Mouse (Mus musculus) MEL (cell line): ENCODE measurements around the gene 1700010B08Rik. TPM values are rescaled to one million over a fixed set of nuclear protein-coding genes. Genes with fewer than 3 reads are reported as not detected.

Source experiments
- DNase-seq: peaks from one replicate; pipeline ENCODE4 v3.0.0; 2011; ENCODE audit warnings: low read depth, low spot score
- H3K27ac ChIP-seq: 2 replicates; pipeline ENCODE4 v1.5.1; 2012; ENCODE audit warnings: low read depth, mild to moderate bottlenecking, control low read depth, low read length, moderate library complexity; ENCODE audit not compliant: control insufficient read depth
- H3K27me3 ChIP-seq, 2 experiments: fragments of 150-350 bp in 1 of 2; sonication (generic) in 1 of 2; 2 replicates each; pipeline ENCODE4 v1.6.1; 2012; ENCODE audit warnings: low read length in 2 of 2, mild to moderate bottlenecking in 2 of 2, improper control_type of control experiment in 1 of 2, moderate library complexity in 1 of 2; ENCODE audit not compliant: insufficient read depth in 2 of 2, control insufficient read depth in 1 of 2
- H3K36me3 ChIP-seq, 2 experiments: 2 replicates each; pipeline ENCODE4 v1.6.1; 2012 to 2014; ENCODE audit warnings: low read length in 2 of 2, improper control_type of control experiment in 1 of 2, inconsistent platforms in 1 of 2, mild to moderate bottlenecking in 1 of 2; ENCODE audit not compliant: insufficient read depth in 2 of 2, control insufficient read depth in 1 of 2
- H3K4me1 ChIP-seq, 2 experiments: fragments of 150-350 bp in 1 of 2; sonication (generic) in 1 of 2; 2 replicates each; pipeline ENCODE4 v1.6.1; 2012; ENCODE audit warnings: low read length in 2 of 2, improper control_type of control experiment in 1 of 2, mild to moderate bottlenecking in 1 of 2; ENCODE audit not compliant: insufficient read depth in 2 of 2, control insufficient read depth in 1 of 2
- H3K4me3 ChIP-seq, 2 experiments: fragments of 150-350 bp in 1 of 2; sonication (generic) in 1 of 2; 2 replicates each; pipeline ENCODE4 v1.5.1; 2012; ENCODE audit warnings: low read depth in 2 of 2, low read length in 2 of 2, mild to moderate bottlenecking in 2 of 2, moderate library complexity in 2 of 2, control low read depth in 1 of 2, improper control_type of control experiment in 1 of 2; ENCODE audit not compliant: control insufficient read depth in 1 of 2, insufficient read depth in 1 of 2
- H3K79me2 ChIP-seq: 2 replicates; pipeline ENCODE4 v1.6.1; 2012; ENCODE audit warnings: mild to moderate bottlenecking, low read length, moderate library complexity; ENCODE audit not compliant: control insufficient read depth, poor library complexity, insufficient read depth
- H3K9ac ChIP-seq: 2 replicates; pipeline ENCODE4 v1.6.1; 2012; ENCODE audit warnings: low read depth, mild to moderate bottlenecking, control low read depth, low read length, moderate library complexity; ENCODE audit not compliant: control insufficient read depth, poor library complexity, severe bottlenecking
- H3K9me3 ChIP-seq: fragments of 150-350 bp; sonication (generic); replicated peaks from 2 replicates; pipeline ENCODE4 v1.6.1; 2012; ENCODE audit warnings: mild to moderate bottlenecking, low read length, improper control_type of control experiment, moderate library complexity; ENCODE audit not compliant: insufficient read depth
- CHD1 ChIP-seq: IDR thresholded peaks from 2 replicates; pipeline ENCODE4 v1.6.1; 2012; ENCODE audit warnings: low read depth, mild to moderate bottlenecking, inconsistent platforms, low read length, improper control_type of control experiment
- CHD2 ChIP-seq: IDR thresholded peaks from 2 replicates; pipeline ENCODE4 v1.6.1; 2011; ENCODE audit warnings: low read length, improper control_type of control experiment
- E2F4 ChIP-seq: IDR thresholded peaks from 2 replicates; pipeline ENCODE4 v1.6.1; 2011; ENCODE audit warnings: low read depth, low read length, improper control_type of control experiment, borderline replicate concordance
- ELF1 ChIP-seq: IDR thresholded peaks from 2 replicates; pipeline ENCODE4 v1.6.1; 2014; ENCODE audit warnings: low read depth, mild to moderate bottlenecking, inconsistent platforms, low read length, improper control_type of control experiment, moderate library complexity
- EP300 ChIP-seq, 2 experiments: IDR thresholded peaks; 2 replicates each; pipeline ENCODE4 v1.6.1; 2011; ENCODE audit warnings: improper control_type of control experiment in 2 of 2, low read length in 2 of 2, low read depth in 1 of 2, mild to moderate bottlenecking in 1 of 2
- GATA1 ChIP-seq: IDR thresholded peaks from 2 replicates; pipeline ENCODE4 v1.6.1; 2011; ENCODE audit warnings: low read depth, low read length, improper control_type of control experiment
- MAZ ChIP-seq: IDR thresholded peaks from 2 replicates; pipeline ENCODE4 v1.6.1; 2012; ENCODE audit warnings: low read depth, mild to moderate bottlenecking, inconsistent platforms, low read length, improper control_type of control experiment
- MEF2A ChIP-seq: IDR thresholded peaks from 2 replicates; pipeline ENCODE4 v1.6.1; 2014; ENCODE audit warnings: low read depth, mild to moderate bottlenecking, inconsistent platforms, low read length, improper control_type of control experiment; ENCODE audit not compliant: poor library complexity, insufficient replicate concordance, severe bottlenecking; ENCODE audit errors: extremely low read depth
- MXI1 ChIP-seq: IDR thresholded peaks from 2 replicates; pipeline ENCODE4 v1.6.1; 2011; ENCODE audit warnings: mild to moderate bottlenecking, low read depth, low read length, improper control_type of control experiment
- MYC ChIP-seq: IDR thresholded peaks from 2 replicates; pipeline ENCODE4 v1.6.1; 2011; ENCODE audit warnings: low read depth, mild to moderate bottlenecking, low read length, improper control_type of control experiment, moderate library complexity
- NELFE ChIP-seq: IDR thresholded peaks from 2 replicates; pipeline ENCODE4 v1.6.1; 2011; ENCODE audit warnings: low read depth, low read length, improper control_type of control experiment
- NRF1 ChIP-seq: IDR thresholded peaks from 2 replicates; pipeline ENCODE4 v1.6.1; 2014; ENCODE audit warnings: low read depth, mild to moderate bottlenecking, inconsistent platforms, low read length, improper control_type of control experiment, moderate library complexity; ENCODE audit not compliant: poor library complexity, insufficient read depth, severe bottlenecking
- POLR2AphosphoS5 ChIP-seq: IDR thresholded peaks from 2 replicates; pipeline ENCODE4 v1.6.1; 2012; ENCODE audit warnings: low read depth, borderline replicate concordance, mild to moderate bottlenecking, inconsistent platforms, low read length, moderate library complexity, mixed read lengths
- RCOR1 ChIP-seq: IDR thresholded peaks from 2 replicates; pipeline ENCODE4 v1.6.1; 2012; ENCODE audit warnings: low read depth, mild to moderate bottlenecking, inconsistent platforms, low read length, improper control_type of control experiment
- SIN3A ChIP-seq: IDR thresholded peaks from 2 replicates; pipeline ENCODE4 v1.6.1; 2012; ENCODE audit warnings: low read length, improper control_type of control experiment, inconsistent platforms
- SMC3 ChIP-seq: IDR thresholded peaks from 2 replicates; pipeline ENCODE4 v1.6.1; 2011; ENCODE audit warnings: low read depth, low read length, improper control_type of control experiment
- TAL1 ChIP-seq: IDR thresholded peaks from 2 replicates; pipeline ENCODE4 v1.6.1; 2012; ENCODE audit warnings: mild to moderate bottlenecking, inconsistent platforms, low read length, moderate library complexity, mixed read lengths
- TCF12 ChIP-seq: IDR thresholded peaks from 2 replicates; pipeline ENCODE4 v1.6.1; 2014; ENCODE audit warnings: low read depth, mild to moderate bottlenecking, inconsistent platforms, low read length, improper control_type of control experiment, moderate library complexity
- UBTF ChIP-seq: IDR thresholded peaks from 2 replicates; pipeline ENCODE4 v1.6.1; 2012; ENCODE audit warnings: low read depth, mild to moderate bottlenecking, inconsistent platforms, low read length, improper control_type of control experiment, moderate library complexity, borderline replicate concordance; ENCODE audit not compliant: insufficient read depth
- USF1 ChIP-seq: IDR thresholded peaks from 2 replicates; pipeline ENCODE4 v1.6.1; 2014; ENCODE audit warnings: low read depth, mild to moderate bottlenecking, inconsistent platforms, low read length, improper control_type of control experiment, moderate library complexity
- USF2 ChIP-seq, 2 experiments: IDR thresholded peaks; 2 replicates each; pipeline ENCODE4 v1.6.1; 2011 to 2012; ENCODE audit warnings: improper control_type of control experiment in 2 of 2, low read length in 2 of 2, borderline replicate concordance in 1 of 2, inconsistent platforms in 1 of 2, low read depth in 1 of 2, mild to moderate bottlenecking in 1 of 2; ENCODE audit not compliant: insufficient read depth in 1 of 2
- ZC3H11A ChIP-seq: IDR thresholded peaks from 2 replicates; pipeline ENCODE4 v1.6.1; 2012; ENCODE audit warnings: low read depth, mild to moderate bottlenecking, inconsistent platforms, low read length, improper control_type of control experiment
- ZKSCAN1 ChIP-seq: IDR thresholded peaks from 2 replicates; pipeline ENCODE4 v1.6.1; 2012; ENCODE audit warnings: low read depth, mild to moderate bottlenecking, inconsistent platforms, low read length, improper control_type of control experiment, moderate library complexity
- ZMIZ1 ChIP-seq: IDR thresholded peaks from 2 replicates; pipeline ENCODE4 v1.6.1; 2012; ENCODE audit warnings: low read depth, mild to moderate bottlenecking, inconsistent platforms, low read length, improper control_type of control experiment, moderate library complexity
- polyA plus RNA-seq, 2 experiments: library from polyadenylated mRNA; stranded (reverse) in 1 of 2; unstranded in 1 of 2; fragments of >175 nt in 1 of 2; fragments of >200 nt in 1 of 2; gene quantifications; 2 replicates each; pipeline versions ENCODE4 v1.2.1 to v1.2.4; 2012; ENCODE audit warnings: low replicate concordance in 2 of 2, low read depth in 1 of 2; ENCODE audit not compliant: insufficient read length in 2 of 2, insufficient read depth in 1 of 2, missing spikeins in 1 of 2
- total RNA-seq: library from RNA; depleted of rRNA; stranded (reverse); fragments of 300-350 nt; gene quantifications from 2 replicates; pipeline ENCODE4 v1.2.3, GENCODE M21; 2012

1700010B08Rik gene
- total and polyA plus RNA-seq, 3 experiments = not detected

GRCm38 (mm10) chr2:173730444-173730966 is 11.3 kb downstream of the 1700010B08Rik start:
- no peak for DNase-seq
- Histone ChIP-seq H3K9me3 (no peaks in the 10 kb centered on the region), H3K9ac (no peak overlapping the region), H3K79me2 (no peaks in the 10 kb centered on the region), H3K27me3 (peaks cover 0 to 2% of the 10 kb centered on the region in 2 experiments; a peak in 1 of 4 replicates), H3K4me1 (peaks cover 0 to 4% of the 10 kb centered on the region in 2 experiments; a peak in 1 of 4 replicates), H3K27ac (no peak overlapping the region), H3K36me3 (no peaks in the 10 kb centered on the region), H3K4me3 (no peak overlapping the region)
- TF ChIP-seq SMC3 (no peak), TAL1 (no peak), MXI1 (no peak), GATA1 (no peak), UBTF (no peak), MYC (no peak), TCF12 (no peak), POLR2AphosphoS5 (no peak), CHD2 (no peak), MAZ (no peak), CHD1 (no peak), USF1 (no peak), ZC3H11A (no peak), EP300 (IDR thresholded peaks at IDR 0.05; ENCODE audit: low read depth in 1 of 2, low read length in 2 of 2) (no peak), ELF1 (no peak), NELFE (no peak), USF2 (IDR thresholded peaks at IDR 0.05; ENCODE audit: borderline replicate concordance in 1 of 2, insufficient read depth in 1 of 2, low read depth in 1 of 2, low read length in 2 of 2) (no peak), E2F4 (no peak), ZMIZ1 (no peak), ZKSCAN1 (no peak)

GRCm38 (mm10) chr2:173734426-173734825 is 15.2 kb downstream of the 1700010B08Rik start:
- no peak overlapping the region for H3K9ac ChIP-seq
- H3K4me3 ChIP-seq = no peak overlapping the region
- peaks cover 2 to 19% of the 10 kb centered on the region in 2 experiments for H3K4me1 ChIP-seq
- H3K79me2 ChIP-seq = peaks cover 19% of the 10 kb centered on the region
- H3K9me3 ChIP-seq = no peaks in the 10 kb centered on the region
- no peak for DNase-seq
- H3K27me3 ChIP-seq = peaks cover 0 to 2% of the 10 kb centered on the region in 2 experiments; a peak in 1 of 4 replicates
- peaks cover 0 to 9% of the 10 kb centered on the region in 2 experiments; a peak in 2 of 4 replicates for H3K36me3 ChIP-seq
- H3K27ac ChIP-seq = no peak overlapping the region
- TF ChIP-seq USF2 (IDR thresholded peaks at IDR 0.05; ENCODE audit: borderline replicate concordance in 1 of 2, insufficient read depth in 1 of 2, low read depth in 1 of 2, low read length in 2 of 2) = no peak
- no peak for TF ChIP-seq SIN3A
- no peak for TF ChIP-seq ELF1
- no peak for TF ChIP-seq POLR2AphosphoS5
- no peak for TF ChIP-seq MEF2A
- no peak for TF ChIP-seq ZC3H11A
- TF ChIP-seq NRF1 = no peak
- TF ChIP-seq RCOR1 = no peak
- TF ChIP-seq, all 39 proteins: peak for 0
